Mouse (Mus musculus): ENCODE results near the gene Pmvk.
"Not testable (repeated sequence)": the region's sequence is repeated elsewhere in the genome, so short reads cannot be mapped to it uniquely, and the experiment has no call there.

Gene Pmvk

GRCm38 (mm10) chr3:89421002-89421774 lies 33.2 kb upstream of the Pmvk start:
- ChIA-PET CTCF (interaction anchor here (0.5 to 3.5 kb wide), 29 partner anchors 9 to 1375 kb away, joined by 3 to 20 read pairs (median 4); partner anchors contain the start of genes Pmvk (in 2 of the 4), Pygo2 (in 2 of the 4), Flad1 (in 1 of the 4) and Pbxip1 (in 1 of the 4)), POLR2A (interaction anchor here (0.6 to 12.6 kb wide), 69 partner anchors 9 to 827 kb away, joined by 3 to 192 read pairs (median 5); partner anchors contain the start of genes Flad1 (in 3 of the 4), Pygo2 (in 3 of the 4), Pbxip1 (in 2 of the 4) and Pmvk (in 2 of the 4))

DNA sequence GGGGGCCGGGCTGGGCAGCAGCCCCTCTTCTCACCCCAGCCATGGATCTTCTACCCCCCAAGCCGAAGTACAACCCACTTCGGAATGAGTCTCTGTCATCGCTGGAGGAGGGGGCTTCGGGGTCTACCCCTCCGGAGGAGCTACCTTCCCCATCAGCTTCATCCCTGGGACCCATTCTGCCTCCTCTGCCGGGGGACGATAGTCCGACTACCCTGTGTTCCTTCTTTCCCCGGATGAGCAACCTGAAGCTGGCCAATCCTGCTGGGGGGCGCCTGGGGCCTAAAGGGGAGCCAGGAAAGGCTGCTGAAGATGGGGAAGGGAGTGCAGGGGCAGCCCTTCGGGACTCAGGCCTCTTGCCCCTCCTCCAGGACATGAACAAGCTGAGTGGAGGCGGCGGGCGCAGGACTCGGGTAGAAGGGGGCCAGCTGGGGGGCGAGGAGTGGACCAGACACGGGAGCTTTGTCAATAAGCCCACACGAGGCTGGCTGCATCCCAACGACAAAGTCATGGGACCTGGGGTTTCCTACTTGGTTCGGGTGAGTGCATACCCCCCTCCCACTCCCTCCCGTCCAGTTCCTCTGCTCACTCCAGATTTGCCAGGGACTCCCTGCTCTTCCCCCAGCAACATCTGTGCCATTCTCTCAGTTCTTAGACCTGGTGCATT lies 32.4 kb upstream of the Pmvk start:
- CTCF ChIA-PET = interaction anchor here (0.5 to 3.5 kb wide), 22 partner anchors 8 to 1376 kb away, joined by 3 to 20 read pairs (median 4); partner anchors contain the start of genes Pmvk (in 2 of the 4) and Pygo2 (in 2 of the 4)
- POLR2A ChIA-PET = interaction anchor here in 3 of 4 experiments (0.6 to 12.6 kb wide), 54 partner anchors 8 to 534 kb away, joined by 3 to 192 read pairs (median 5); partner anchors contain the start of genes Flad1 (in 3 of the 3), Pygo2 (in 3 of the 3), Pbxip1 (in 2 of the 3) and Pmvk (in 2 of the 3)

DNA sequence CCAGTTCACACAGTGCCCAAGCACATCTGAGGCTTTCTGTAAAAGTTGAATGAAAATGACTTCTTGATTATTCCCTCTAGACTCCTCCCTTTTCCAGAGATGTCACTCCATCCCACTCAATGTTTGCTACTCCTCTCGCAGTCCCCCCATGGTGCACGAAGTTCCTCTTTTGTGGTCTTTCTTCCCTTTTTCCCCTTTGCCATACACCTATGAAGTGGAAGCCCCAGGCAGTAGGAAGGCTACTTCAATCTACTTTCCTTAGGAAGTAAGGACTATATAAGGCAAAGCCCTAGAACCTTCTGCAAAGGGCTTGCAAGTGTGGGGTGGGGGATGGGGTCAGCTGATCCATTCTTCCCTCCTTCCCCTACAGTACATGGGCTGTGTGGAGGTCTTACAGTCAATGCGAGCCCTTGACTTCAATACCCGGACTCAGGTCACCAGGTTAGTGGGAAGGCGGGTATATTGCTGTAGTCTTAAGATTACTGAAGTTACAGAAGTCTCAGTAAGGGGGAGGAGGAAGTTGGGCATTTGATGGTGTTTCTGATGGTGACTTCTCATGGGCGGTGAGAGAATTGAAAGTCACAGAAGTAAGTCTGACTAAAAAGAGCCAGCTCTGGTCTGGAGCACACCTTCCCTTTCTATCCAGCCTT lies 31.7 kb upstream of the Pmvk start:
- CTCF ChIA-PET = interaction anchor here in 3 of 4 experiments (0.7 to 3.5 kb wide), 8 partner anchors 26 to 314 kb away, joined by 3 to 20 read pairs (median 6); no protein-coding TSS in a partner anchor
- POLR2A ChIA-PET = interaction anchor here in 3 of 4 experiments (0.7 to 12.6 kb wide), 29 partner anchors 8 to 83 kb away, joined by 3 to 192 read pairs (median 8); partner anchors contain the start of genes Flad1 (in 3 of the 3), Pygo2 (in 3 of the 3), Pmvk (in 2 of the 3) and Zbtb7b (in 2 of the 3)

- CTCF ChIA-PET = interaction anchor here in 3 of 4 experiments (0.6 to 2.8 kb wide), 5 partner anchors 25 to 169 kb away, joined by 3 to 11 read pairs (median 10); partner anchors contain the start of genes Adam15 (in 1 of the 3) and Efna3 (in 1 of the 3)
- POLR2A ChIA-PET = interaction anchor here in 3 of 4 experiments (0.6 to 12.6 kb wide), 24 partner anchors 8 to 1100 kb away, joined by 3 to 192 read pairs (median 4); partner anchors contain the start of genes Pbxip1 (in 2 of the 3), Flad1 (in 1 of the 3), Glmp (in 1 of the 3) and Lenep (in 1 of the 3)
Measured at GRCm38 (mm10) chr3:89424416-89425140, 29.8 kb upstream of the Pmvk start.

- ChIA-PET POLR2A (interaction anchor here in 3 of 4 experiments (0.7 to 12.6 kb wide), 26 partner anchors 9 to 270 kb away, joined by 3 to 192 read pairs (median 4); partner anchors contain the start of genes Pbxip1 (in 2 of the 3), Flad1 (in 1 of the 3), Lenep (in 1 of the 3) and Pmvk (in 1 of the 3)), CTCF (interaction anchor here (0.5 to 2.8 kb wide), 12 partner anchors 10 to 170 kb away, joined by 3 to 11 read pairs (median 5); partner anchors contain the start of genes Pbxip1 (in 2 of the 4), Adam15 (in 1 of the 4) and Pmvk (in 1 of the 4))
Measured at GRCm38 (mm10) chr3:89425141-89425525, 29.2 kb upstream of the Pmvk start.

- ChIA-PET POLR2A (interaction anchor here in 3 of 4 experiments (0.6 to 12.6 kb wide), 22 partner anchors 8 to 388 kb away, joined by 3 to 192 read pairs (median 4); partner anchors contain the start of genes Pbxip1 (in 2 of the 3), Flad1 (in 1 of the 3), Lenep (in 1 of the 3) and Pmvk (in 1 of the 3)), CTCF (interaction anchor here in 3 of 4 experiments (0.6 to 2.8 kb wide), 8 partner anchors 11 to 77 kb away, joined by 3 to 11 read pairs (median 6); partner anchors contain the start of gene Pbxip1 (in 1 of the 3))
Measured at GRCm38 (mm10) chr3:89425876-89426275, 28.5 kb upstream of the Pmvk start.

DNA sequence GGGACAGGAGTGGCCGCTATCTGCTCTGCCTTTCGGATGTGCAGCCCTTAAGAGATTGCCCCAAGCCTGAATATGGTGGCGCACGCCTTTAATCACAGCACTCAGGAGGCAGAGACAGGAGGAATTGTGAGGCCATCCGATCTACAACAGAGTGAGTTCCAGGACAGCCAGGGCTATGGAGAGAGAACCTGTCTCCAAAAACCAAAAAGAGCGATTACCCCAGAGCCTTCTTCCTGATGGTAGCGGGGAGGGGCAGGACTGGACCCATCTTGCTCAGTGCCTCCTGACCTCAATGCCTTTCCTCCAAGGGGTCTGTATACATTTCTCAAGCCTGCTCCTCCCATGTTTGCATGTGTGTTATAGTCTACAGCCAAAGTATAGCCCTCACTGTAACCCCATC lies 25.3 kb upstream of the Pmvk start:
- CTCF ChIA-PET = not testable (repeated sequence)
- POLR2A ChIA-PET = interaction anchor here in 2 of 4 experiments (1.3 to 4.0 kb wide), 3 partner anchors 8 to 27 kb away, joined by 5 to 99 read pairs (median 44); partner anchors contain the start of genes Cks1b (in 1 of the 2) and Shc1 (in 1 of the 2)

- POLR2A ChIA-PET = interaction anchor here in 3 of 4 experiments (0.6 to 10.3 kb wide), 50 partner anchors 7 to 260 kb away, joined by 3 to 99 read pairs (median 4); partner anchors contain the start of genes Cks1b (in 3 of the 3), Flad1 (in 3 of the 3), Efna3 (in 2 of the 3) and Shc1 (in 2 of the 3)
- CTCF ChIA-PET = interaction anchor here in 3 of 4 experiments (0.5 to 3.4 kb wide), 13 partner anchors 9 to 297 kb away, joined by 3 to 23 read pairs (median 5); no protein-coding TSS in a partner anchor
Measured at GRCm38 (mm10) chr3:89430171-89431159, 23.9 kb upstream of the Pmvk start, which contains the start of gene Pygo2. TSS of gene Pygo2 (plus strand) at chr3:89430214.

- POLR2A ChIA-PET = interaction anchor here in 3 of 4 experiments (0.8 to 10.3 kb wide), 15 partner anchors 9 to 54 kb away, joined by 3 to 99 read pairs (median 5); partner anchors contain the start of genes Cks1b (in 1 of the 3), Flad1 (in 1 of the 3) and Shc1 (in 1 of the 3)
Measured at GRCm38 (mm10) chr3:89432606-89433005, 21.7 kb upstream of the Pmvk start.

GRCm38 (mm10) chr3:89434532-89434931 lies 19.8 kb upstream of the Pmvk start:
- ChIA-PET CTCF (interaction anchor here in 3 of 4 experiments (0.6 to 1.7 kb wide), 6 partner anchors 13 to 884 kb away, joined by 3 to 5 read pairs (median 4); no protein-coding TSS in a partner anchor), POLR2A (interaction anchor here in 3 of 4 experiments (0.7 to 10.3 kb wide), 21 partner anchors 9 to 338 kb away, joined by 3 to 82 read pairs (median 4); partner anchors contain the start of genes Flad1 (in 2 of the 3), Cks1b (in 1 of the 3), Shc1 (in 1 of the 3) and Zbtb7b (in 1 of the 3))

More at GRCm38 (mm10) chr3:89432606-89433005, 21.7 kb upstream of the Pmvk start:
- CTCF ChIA-PET = interaction anchor here in 1 of 4 experiments (0.7 to 3.4 kb wide), 3 partner anchors 11 to 36 kb away, joined by 3 to 23 read pairs (median 3); no protein-coding TSS in a partner anchor

- ChIA-PET CTCF (interaction anchor here (0.7 to 1.7 kb wide), 9 partner anchors 10 to 434 kb away, joined by 3 to 5 read pairs (median 3); no protein-coding TSS in a partner anchor), POLR2A (interaction anchor here in 3 of 4 experiments (0.7 to 10.3 kb wide), 19 partner anchors 9 to 338 kb away, joined by 3 to 82 read pairs (median 4); partner anchors contain the start of genes Flad1 (in 2 of the 3), Cks1b (in 1 of the 3), Shc1 (in 1 of the 3) and Zbtb7b (in 1 of the 3))
Measured at GRCm38 (mm10) chr3:89435041-89435440, 19.3 kb upstream of the Pmvk start.

DNA sequence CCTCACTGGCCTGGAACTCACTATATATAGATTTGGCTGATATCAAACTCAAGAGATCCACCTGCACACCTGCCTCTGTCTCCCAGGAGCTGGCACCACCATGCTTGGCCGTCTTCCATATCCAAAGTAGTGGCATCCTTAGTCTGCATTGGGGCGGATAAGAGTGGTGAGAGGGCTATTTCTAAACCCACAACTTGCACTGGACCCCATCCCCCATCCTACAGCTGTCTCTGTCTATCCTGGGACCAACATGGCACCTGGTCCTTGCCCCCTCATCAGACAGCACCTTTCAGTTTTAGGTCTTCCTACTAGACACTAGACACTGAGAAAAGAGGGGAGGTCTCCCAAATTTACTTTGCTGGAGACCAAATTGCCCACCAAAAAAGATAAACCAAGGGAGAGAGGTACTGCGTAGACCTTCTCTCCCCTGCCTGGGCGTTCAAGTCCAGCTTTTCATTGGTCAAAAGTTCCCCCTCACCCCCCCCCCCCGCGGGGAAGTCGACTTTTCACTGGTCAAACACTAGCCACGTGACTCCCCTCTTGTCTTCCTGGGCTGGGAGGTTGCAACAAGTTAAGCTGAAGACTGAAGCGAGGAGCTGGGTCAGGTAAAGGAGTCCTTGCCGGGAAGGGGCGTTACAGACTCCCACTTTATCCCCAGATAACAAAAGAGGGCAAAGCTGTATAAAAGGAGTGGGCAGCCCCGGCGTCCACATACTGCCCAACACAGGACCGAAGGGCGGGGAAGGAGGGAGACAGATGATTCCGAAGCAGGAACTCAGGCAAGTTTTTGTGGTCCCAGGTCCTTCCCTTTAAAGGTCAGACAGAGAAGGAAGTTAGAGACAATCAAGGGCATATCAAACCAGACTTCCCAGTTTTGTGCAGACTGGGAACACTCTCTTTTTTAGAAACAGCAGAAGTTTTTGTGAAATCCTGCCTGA lies 17.9 kb upstream of the Pmvk start, which contains the start of gene Pbxip1:
Pbxip1 (plus strand) TSS at position 531 of the 938 bp plus-strand sequence.
- POLR2A ChIA-PET = interaction anchor here (0.6 to 10.3 kb wide), 71 partner anchors 10 to 1676 kb away, joined by 3 to 82 read pairs (median 4); partner anchors contain the start of genes Pmvk (in 3 of the 4), Cks1b (in 2 of the 4), Kcnn3 (in 2 of the 4) and Shc1 (in 2 of the 4)
- CTCF ChIA-PET = interaction anchor here (0.5 to 2.4 kb wide), 35 partner anchors 11 to 1025 kb away, joined by 3 to 28 read pairs (median 4); partner anchors contain the start of genes Cks1b (in 1 of the 4), Krtcap2 (in 1 of the 4) and Shc1 (in 1 of the 4)

GRCm38 (mm10) chr3:89437269-89437668 lies 17.1 kb upstream of the Pmvk start:
- ChIA-PET POLR2A (interaction anchor here (0.7 to 10.3 kb wide), 32 partner anchors 10 to 286 kb away, joined by 3 to 82 read pairs (median 7); partner anchors contain the start of genes Pmvk (in 3 of the 4), Cks1b (in 2 of the 4), Shc1 (in 2 of the 4) and Efna3 (in 1 of the 4)), CTCF (interaction anchor here (0.6 to 2.4 kb wide), 11 partner anchors 11 to 59 kb away, joined by 3 to 28 read pairs (median 6); no protein-coding TSS in a partner anchor)
